Mouse (Mus musculus): ENCODE results near the gene Ppp1r15a.

DNA sequence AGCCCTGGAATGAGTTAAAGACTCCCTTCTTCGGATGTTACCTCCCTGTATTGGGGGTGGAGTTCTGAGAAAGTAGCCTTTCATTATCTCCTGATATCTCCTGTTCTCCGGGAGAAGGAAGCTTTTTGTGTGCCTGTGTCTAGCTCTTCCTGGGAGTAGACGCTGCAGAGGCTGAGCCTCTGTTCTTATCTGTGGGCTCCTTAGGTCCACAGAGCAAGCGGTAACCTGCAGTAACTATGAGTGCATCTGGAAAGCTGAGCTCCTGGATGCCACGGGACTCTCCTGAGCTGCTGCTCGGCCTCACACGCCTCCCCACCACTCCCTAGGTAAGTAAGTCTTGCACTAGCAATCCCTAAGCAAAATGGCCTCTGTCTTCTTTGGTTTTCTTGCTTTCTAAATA is 39.9 kb downstream of the Ppp1r15a start:
- TF ChIP-seq POLR2A (IDR thresholded peaks at IDR 0.05; ENCODE audit: borderline replicate concordance, extremely low read depth, insufficient read depth, insufficient read length, poor library complexity, severe bottlenecking) (no peak), CTCF (IDR thresholded peaks at IDR 0.05; ENCODE audit: borderline replicate concordance, extremely low read depth, insufficient read depth, insufficient read length) (no peak)

All from brain, embryonic 14.5 days (tissue).